Mouse (Mus musculus) common myeloid progenitor, adult 5-6 weeks (primary cell): ENCODE results near the gene Arhgap18. TPM values are rescaled to one million over a fixed set of nuclear protein-coding genes. Genes with fewer than 3 reads are reported as not detected.
"Not testable (repeated sequence)": the region's sequence is repeated elsewhere in the genome, so short reads cannot be mapped to it uniquely, and the experiment has no call there.

Source experiments
- ATAC-seq: replicated peaks from 2 replicates; pipeline ENCODE4 v1.8.0; 2016; ENCODE audit warnings: low read depth, mild to moderate bottlenecking, moderate TSS enrichment, inconsistent platforms; ENCODE audit not compliant: poor library complexity, severe bottlenecking
- total RNA-seq: library from RNA; stranded (forward); fragments of 200-1000, 187-1606 nt; gene quantifications from 2 replicates; pipeline ENCODE4 v1.2.3, GENCODE M21; 2017

The Arhgap18 gene
- total RNA-seq, 1 experiment from 2014 or later: 68.5 TPM

- no peak for ATAC-seq
These were observed 136.5 kb downstream of the Arhgap18 start for GRCm38 (mm10) chr10:26889754-26890153.

GRCm38 (mm10) chr10:26890269-26890955 is 137.2 kb downstream of the Arhgap18 start:
- peak; percentile 99 for ATAC-seq

GRCm38 (mm10) chr10:26893091-26893490 is 139.9 kb downstream of the Arhgap18 start:
- no peak for ATAC-seq

- ATAC-seq: no peak
These were observed 142.5 kb downstream of the Arhgap18 start for GRCm38 (mm10) chr10:26895726-26896125.

GRCm38 (mm10) chr10:26900426-26900825 is 147.2 kb downstream of the Arhgap18 start:
- ATAC-seq: no peak

- no peak for ATAC-seq
These were observed 150.6 kb downstream of the Arhgap18 start for GRCm38 (mm10) chr10:26903781-26904180.

- ATAC-seq: no peak
These were observed 158.0 kb downstream of the Arhgap18 start for GRCm38 (mm10) chr10:26911176-26911575.

- ATAC-seq: no peak
These were observed 159.0 kb downstream of the Arhgap18 start for GRCm38 (mm10) chr10:26912112-26912797.

- no peak for ATAC-seq
These were observed 159.6 kb downstream of the Arhgap18 start for GRCm38 (mm10) chr10:26912807-26913206.

- peak; percentile 98 for ATAC-seq
These were observed 166.2 kb downstream of the Arhgap18 start for GRCm38 (mm10) chr10:26919307-26919977.

GRCm38 (mm10) chr10:26920383-26920979 is 167.3 kb downstream of the Arhgap18 start:
- no peak for ATAC-seq

GRCm38 (mm10) chr10:26936056-26936455 is 182.8 kb downstream of the Arhgap18 start:
- ATAC-seq: not testable (repeated sequence)

- ATAC-seq: not testable (repeated sequence)
These were observed 185.2 kb downstream of the Arhgap18 start for GRCm38 (mm10) chr10:26938464-26938863.

GRCm38 (mm10) chr10:26939549-26939948 is 186.3 kb downstream of the Arhgap18 start:
- ATAC-seq: no peak

- ATAC-seq: no peak
These were observed 195.1 kb downstream of the Arhgap18 start for GRCm38 (mm10) chr10:26948331-26948730.

GRCm38 (mm10) chr10:26949667-26950066 is 196.4 kb downstream of the Arhgap18 start:
- 0 out of 2 replicates have a peak, but pooled peaks have one; percentile 32 for ATAC-seq

GRCm38 (mm10) chr10:26950448-26950847 is 197.2 kb downstream of the Arhgap18 start:
- peak; percentile 50; the same call in 1 of the 2 replicates for ATAC-seq

GRCm38 (mm10) chr10:26958513-26958912 is 205.3 kb downstream of the Arhgap18 start:
- ATAC-seq: no peak
